Mouse (Mus musculus) lung, adult 2 months (tissue): Measurements from ENCODE around the gene Arl15. TPM values are rescaled to one million over a fixed set of nuclear protein-coding genes. Genes with fewer than 3 reads are reported as not detected.

Source experiments
- DNase-seq: peaks from one replicate; pipeline ENCODE4 v3.0.0; 2022
- H3K4me1 ChIP-seq: fragments of 200-500 bp; 2 replicates; pipeline ENCODE4 v1.6.1; 2011; ENCODE audit warnings: low read length; ENCODE audit not compliant: control insufficient read depth, insufficient read depth
- H3K4me3 ChIP-seq: fragments of 200-500 bp; replicated peaks from 2 replicates; pipeline ENCODE3; 2011; ENCODE audit warnings: low read depth, mild to moderate bottlenecking, control low read depth, low read length; ENCODE audit errors: extremely low read depth
- CTCF ChIP-seq: fragments of 200-500 bp; IDR thresholded peaks from 2 replicates; pipeline ENCODE4 v1.5.1; 2011; ENCODE audit warnings: mild to moderate bottlenecking, low read length, control low read depth; ENCODE audit not compliant: insufficient read depth
- POLR2A ChIP-seq: fragments of 200-500 bp; IDR thresholded peaks from 2 replicates; pipeline ENCODE4 v1.6.1; 2011; ENCODE audit warnings: low read depth, mild to moderate bottlenecking, control low read depth, low read length, borderline replicate concordance; ENCODE audit errors: extremely low read depth
- WGBS: fragments of 180-500 bp; shearing (Covaris S2); methylation state at CpG from one replicate; pipeline ENCODE4 v1.1.7; 2018; 5-methylcytosine and 5-hydroxymethylcytosine counted together
- polyA plus RNA-seq: library from polyadenylated mRNA; depleted of rRNA; stranded (reverse); fragments of >200 nt; gene quantifications from 2 replicates; pipeline ENCODE4 v1.2.3, GENCODE M21; 2012

Gene Arl15
- polyA plus RNA-seq, 1 experiment: 15.1 TPM

DNA sequence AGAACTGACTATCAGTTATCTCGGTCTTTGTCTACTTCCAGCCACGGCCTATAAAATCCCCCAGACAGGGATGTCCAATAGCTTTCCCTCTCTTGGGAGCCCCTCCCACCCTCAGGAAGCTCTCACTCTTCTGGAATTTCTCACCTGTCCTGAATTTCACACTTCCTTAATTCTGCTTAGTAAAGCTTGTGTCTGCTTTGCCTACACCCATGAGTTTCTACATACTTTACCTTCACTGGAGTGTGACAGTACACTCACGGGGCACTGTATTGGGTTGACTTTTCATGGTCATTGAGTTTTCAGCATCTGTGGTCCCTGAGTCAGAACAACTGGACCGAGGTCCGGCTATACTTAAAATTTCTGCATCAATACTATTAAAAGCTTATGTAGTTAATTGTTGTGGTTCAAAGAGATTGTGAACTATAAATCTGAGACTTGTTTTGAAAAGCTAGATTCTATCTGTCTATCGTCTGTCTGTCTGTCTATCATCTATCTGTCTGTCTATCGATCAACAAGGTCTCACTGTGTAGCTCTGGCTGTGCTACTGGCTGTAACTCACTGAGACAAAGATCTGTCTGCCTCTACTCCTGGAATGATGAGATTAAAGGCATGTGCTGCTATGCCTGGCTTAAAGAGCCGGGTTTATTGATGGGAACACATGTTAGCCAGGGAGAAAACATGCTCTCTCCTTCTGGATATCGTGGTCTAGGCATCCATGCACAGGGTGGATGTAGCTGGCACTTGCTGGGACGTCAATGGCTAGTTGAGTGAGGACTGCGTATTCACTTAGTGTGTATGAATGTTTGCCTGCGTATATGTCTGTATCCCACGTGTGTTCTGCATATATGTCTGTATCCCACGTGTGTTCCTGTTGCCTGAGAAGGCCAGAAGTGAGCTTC, 48.4 kb downstream of the Arl15 start:
- TF ChIP-seq CTCF (no peak), POLR2A (no peak)
- 88% methylated on average over 14 of the region's 14 CpGs for WGBS
- H3K4me1 ChIP-seq: no peaks in the 10 kb centered on the region; the same call in none of the 2 replicates
- H3K4me3 ChIP-seq: no peak overlapping the region
- DNase-seq: no peak

DNA sequence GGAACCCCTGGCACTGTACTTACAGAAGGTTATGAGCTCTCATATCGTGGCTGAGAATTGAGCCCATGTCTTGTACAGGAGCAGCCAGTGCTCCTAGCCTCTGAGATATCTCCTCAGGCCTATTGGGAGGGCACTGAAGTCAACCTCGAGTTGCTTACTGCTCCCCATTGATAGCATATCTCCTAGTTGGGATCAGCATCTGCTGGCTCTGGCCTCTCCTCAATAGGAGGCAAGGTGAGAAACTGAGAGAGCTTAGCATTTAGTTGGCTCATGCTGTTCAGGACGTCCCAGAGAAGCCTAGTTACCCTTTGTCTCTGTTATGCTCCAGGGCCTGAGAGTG, 49.0 kb downstream of the Arl15 start:
- WGBS: 63% methylated on average over 3 of the region's 3 CpGs
- no peak for DNase-seq
- no peak overlapping the region for H3K4me3 ChIP-seq
- TF ChIP-seq POLR2A (no peak), CTCF (no peak)
- no peaks in the 10 kb centered on the region; the same call in none of the 2 replicates for H3K4me1 ChIP-seq

DNA sequence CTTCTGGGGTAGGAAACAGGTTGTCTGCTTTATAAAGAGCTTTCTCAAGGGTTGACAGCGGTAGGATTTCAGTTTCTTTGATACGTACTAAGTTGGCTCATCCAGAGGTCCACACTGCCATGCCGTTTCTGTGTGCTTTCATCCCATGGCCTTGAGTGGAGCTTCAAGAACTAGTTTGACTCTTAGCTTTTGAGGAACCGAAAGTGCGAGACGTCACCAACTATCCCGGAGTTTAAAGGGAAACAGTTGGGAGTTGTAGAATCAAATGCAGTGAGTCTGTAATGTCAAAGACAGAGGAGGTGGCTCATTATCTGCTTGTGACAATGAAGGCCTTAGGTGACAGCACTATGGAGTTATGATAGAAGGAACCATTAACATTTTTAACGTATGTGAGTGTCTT, 49.6 kb downstream of the Arl15 start:
- no peak for TF ChIP-seq CTCF
- no peak for TF ChIP-seq POLR2A
- no peak for DNase-seq
- H3K4me1 ChIP-seq: no peaks in the 10 kb centered on the region; the same call in none of the 2 replicates
- WGBS: 89% methylated on average over 8 of the region's 8 CpGs
- no peak overlapping the region for H3K4me3 ChIP-seq

- Histone ChIP-seq H3K4me1 (no peaks in the 10 kb centered on the region; the same call in none of the 2 replicates), H3K4me3 (no peak overlapping the region)
- WGBS: 75% methylated on average over 4 of the region's 4 CpGs
- DNase-seq: no peak
- TF ChIP-seq POLR2A: no peak
- no peak for TF ChIP-seq CTCF
These were observed 50.4 kb downstream of the Arl15 start for GRCm38 (mm10) chr13:113844717-113845116.

GRCm38 (mm10) chr13:113845229-113845628, 50.9 kb downstream of the Arl15 start:
- TF ChIP-seq CTCF: no peak
- TF ChIP-seq POLR2A: no peak
- H3K4me3 ChIP-seq: no peak overlapping the region
- no peak for DNase-seq
- no peaks in the 10 kb centered on the region; the same call in none of the 2 replicates for H3K4me1 ChIP-seq
- 89% methylated on average over 1 of the region's 1 CpGs for WGBS

- TF ChIP-seq POLR2A (no peak), CTCF (no peak)
- no peak for DNase-seq
- H3K4me1 ChIP-seq: peaks cover 5% of the 10 kb centered on the region
- H3K4me3 ChIP-seq: no peak overlapping the region
- 66% methylated on average over 10 of the region's 10 CpGs for WGBS
These were observed 52.1 kb downstream of the Arl15 start for GRCm38 (mm10) chr13:113846413-113846812.

DNA sequence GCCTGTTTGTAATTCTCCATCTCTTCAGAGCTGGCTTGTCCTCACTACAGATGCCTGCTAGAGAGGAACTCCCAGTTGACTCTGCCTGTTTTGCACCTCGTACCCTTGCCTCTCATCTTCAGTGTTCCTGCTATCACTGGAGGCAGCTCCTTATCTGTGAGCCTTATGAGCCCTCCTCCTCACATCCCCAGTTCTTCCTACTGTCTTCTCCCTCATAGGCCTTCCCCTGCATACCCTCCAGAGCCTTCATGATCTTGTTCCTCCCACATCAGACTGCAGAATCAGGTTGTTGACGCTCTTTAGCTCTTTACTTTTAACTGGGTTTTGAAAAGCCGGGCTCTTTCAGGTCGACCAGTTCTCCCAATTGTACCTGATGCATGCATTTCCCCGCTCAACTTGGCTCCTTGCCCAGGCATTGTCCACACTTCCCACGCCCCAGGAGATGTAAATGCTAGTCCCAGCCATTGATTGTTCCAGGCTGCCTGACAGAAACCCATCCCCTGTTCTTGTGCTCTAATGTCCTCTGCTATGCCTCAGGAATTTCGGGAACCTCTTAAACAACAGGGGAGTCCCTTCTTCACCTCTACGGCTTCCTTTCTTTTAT, 56.2 kb downstream of the Arl15 start:
- 43% methylated on average over 8 of the region's 8 CpGs for WGBS
- Histone ChIP-seq H3K4me3 (no peak overlapping the region), H3K4me1 (peaks cover 13% of the 10 kb centered on the region)
- no peak for TF ChIP-seq CTCF
- TF ChIP-seq POLR2A: no peak
- no peak for DNase-seq

DNA sequence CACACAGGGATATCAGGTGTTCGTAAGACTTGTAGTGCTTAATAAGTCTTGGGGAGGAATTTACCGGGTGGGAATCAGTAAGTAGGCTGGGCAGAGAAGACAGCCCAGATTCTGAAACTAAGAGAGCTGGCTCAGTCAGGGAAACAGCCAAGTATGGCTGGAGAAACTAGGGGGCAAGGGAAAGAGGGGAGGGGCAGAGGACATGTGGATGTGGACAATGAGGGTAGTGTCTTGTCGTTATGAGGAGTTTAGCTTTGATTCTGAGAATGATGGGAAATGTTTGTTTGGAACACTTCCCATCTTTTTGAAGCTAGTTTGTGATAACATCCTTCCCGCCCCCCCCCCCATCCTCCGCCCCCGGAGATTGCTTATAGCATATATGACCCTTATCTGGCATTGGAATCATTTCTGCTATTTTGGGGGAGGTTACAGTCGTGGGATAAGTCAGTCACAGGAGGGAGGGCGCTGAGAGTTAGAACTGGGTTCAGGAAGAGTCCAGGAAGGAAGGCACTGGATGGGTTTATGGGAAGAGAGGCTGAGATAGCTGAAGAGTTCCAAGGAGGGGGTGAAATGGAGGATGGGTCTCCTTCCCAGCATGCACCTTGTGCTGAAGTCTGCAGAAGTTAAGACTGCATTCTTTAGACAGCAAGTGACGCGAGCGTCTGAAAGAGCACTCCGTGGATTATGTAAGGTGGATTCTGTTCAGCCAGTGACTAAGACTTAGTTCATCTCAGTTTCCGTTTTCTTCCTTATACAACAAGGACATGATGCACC, 57.5 kb downstream of the Arl15 start:
- peaks cover 20% of the 10 kb centered on the region for H3K4me1 ChIP-seq
- 56% methylated on average over 13 of the region's 13 CpGs for WGBS
- no peak for DNase-seq
- no peak overlapping the region for H3K4me3 ChIP-seq
- TF ChIP-seq POLR2A (no peak), CTCF (no peak)

GRCm38 (mm10) chr13:113852376-113852666, 58.0 kb downstream of the Arl15 start:
- DNase-seq: no peak
- Histone ChIP-seq H3K4me3 (no peak overlapping the region), H3K4me1 (peaks cover 23% of the 10 kb centered on the region)
- 69% methylated on average over 6 of the region's 6 CpGs for WGBS
- no peak for TF ChIP-seq POLR2A
- no peak for TF ChIP-seq CTCF

- TF ChIP-seq POLR2A (no peak), CTCF (no peak)
- WGBS: 71% methylated on average over 4 of the region's 4 CpGs
- H3K4me3 ChIP-seq: no peak overlapping the region
- H3K4me1 ChIP-seq: peaks cover 25% of the 10 kb centered on the region
- no peak for DNase-seq
These were observed 59.8 kb downstream of the Arl15 start for GRCm38 (mm10) chr13:113854146-113854545.
